Mouse (Mus musculus) testis, adult 10 weeks (tissue): ENCODE measurements around the gene Hhipl1. TPM values are rescaled to one million over a fixed set of nuclear protein-coding genes. Genes with fewer than 3 reads are reported as not detected.

Source experiments
- polyA plus RNA-seq: library from polyadenylated mRNA; stranded (reverse); fragments of 350-450 nt; fragmentation: Illumina TruSeq; extraction: RNeasy Lipid Tissue Mini Kit (QIAGEN cat#74804); gene quantifications from one replicate; pipeline ENCODE4 v1.2.3, GENCODE M21; 2014; ENCODE audit warnings: low read depth, low replicate concordance

The Hhipl1 gene
- 0.11 TPM for polyA plus RNA-seq

DNA sequence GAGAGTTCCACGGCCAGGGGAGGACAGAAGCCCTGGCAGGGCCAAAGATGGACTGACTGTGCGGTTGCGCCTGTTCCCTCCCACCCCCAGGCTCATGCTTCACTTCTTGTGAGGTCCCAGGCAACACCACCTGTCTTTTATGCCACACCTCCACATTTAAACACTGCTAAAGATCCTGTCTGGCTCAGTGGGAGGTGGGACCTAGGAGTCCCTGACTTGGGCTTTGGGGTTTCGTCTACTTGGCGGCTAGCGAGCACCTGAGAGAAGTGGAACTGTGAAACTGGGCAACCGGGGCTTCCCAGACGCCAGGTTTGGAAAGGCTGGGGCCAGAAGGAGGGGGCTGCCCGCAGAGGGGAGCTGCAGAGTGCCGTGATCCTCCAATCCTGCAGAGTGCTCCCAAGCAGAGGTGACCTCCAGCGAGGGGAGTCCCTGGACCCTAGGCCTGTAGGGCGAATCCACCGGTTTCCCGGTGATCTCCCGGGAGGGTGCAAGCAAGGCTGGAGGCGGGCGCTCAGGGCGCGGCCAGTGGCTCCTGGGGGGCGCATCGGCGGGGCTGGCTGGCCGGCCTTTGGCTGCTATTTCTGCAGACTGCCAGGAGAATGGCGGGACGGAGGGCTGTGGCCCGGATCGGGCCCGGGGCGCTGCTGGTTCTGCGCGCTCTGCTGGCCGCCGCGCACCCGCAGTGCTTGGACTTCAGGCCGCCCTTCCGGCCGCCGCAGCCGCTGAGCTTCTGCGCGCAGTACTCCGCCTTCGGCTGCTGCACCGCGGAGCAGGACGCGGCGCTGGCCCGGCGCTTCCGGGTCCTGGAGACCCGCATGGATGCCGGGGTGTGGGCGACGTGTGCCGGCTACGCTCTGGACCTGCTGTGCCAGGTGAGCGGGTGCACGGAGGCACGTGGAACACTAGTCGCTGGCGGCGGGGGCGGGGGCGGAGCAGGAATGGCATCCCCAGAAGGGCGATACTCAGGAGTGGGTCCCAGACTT lies at the start of gene Hhipl1:
Hhipl1 (plus strand) TSS at position 459 of the 983 bp plus-strand sequence.

DNA sequence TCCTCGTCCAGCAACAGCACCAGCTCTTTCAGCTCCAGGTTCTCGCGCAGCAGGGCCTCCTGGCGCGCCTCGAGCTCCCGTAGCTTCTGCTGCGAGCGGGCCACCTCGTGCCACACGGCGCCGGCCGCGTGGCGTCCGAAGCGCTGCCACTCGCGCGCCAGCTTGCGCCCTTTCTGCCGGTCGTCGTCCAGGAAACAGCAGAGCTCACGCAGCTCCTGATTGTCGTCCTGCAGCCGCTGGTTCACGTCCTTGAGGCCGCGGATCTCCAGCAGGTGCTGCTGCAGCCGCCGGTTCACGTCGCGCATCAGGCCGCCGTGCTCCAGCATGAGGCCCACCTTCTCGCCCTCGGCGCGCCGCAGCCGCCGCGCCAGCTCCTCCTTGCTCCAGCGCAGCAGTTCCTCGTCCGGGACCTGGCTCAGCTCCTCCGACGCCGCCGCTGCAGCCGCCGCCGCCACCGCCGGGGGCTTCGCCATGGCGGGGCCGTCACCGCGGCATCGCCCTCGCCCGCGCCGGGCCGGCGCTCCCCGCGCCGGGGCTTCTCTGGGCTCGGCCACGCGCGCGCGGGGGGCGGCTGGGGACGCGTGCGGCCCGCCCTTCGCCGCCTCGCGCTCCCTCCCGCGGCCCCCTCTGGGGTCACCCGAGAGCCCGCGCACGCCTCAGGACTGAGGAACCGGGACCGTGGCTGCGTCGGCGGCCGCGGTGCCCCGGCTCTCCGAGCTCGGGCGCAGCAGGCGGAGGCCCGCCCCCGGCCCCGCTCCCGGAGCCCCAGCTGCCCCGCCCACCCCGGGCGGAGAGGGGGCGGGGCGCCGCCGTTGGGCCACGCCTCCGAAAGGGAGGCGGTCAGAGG lies 31.2 kb upstream of the Hhipl1 start, which contains the start of gene Ccdc85c:
Ccdc85c (minus strand) TSS at position 765 of the 847 bp plus-strand sequence.

DNA sequence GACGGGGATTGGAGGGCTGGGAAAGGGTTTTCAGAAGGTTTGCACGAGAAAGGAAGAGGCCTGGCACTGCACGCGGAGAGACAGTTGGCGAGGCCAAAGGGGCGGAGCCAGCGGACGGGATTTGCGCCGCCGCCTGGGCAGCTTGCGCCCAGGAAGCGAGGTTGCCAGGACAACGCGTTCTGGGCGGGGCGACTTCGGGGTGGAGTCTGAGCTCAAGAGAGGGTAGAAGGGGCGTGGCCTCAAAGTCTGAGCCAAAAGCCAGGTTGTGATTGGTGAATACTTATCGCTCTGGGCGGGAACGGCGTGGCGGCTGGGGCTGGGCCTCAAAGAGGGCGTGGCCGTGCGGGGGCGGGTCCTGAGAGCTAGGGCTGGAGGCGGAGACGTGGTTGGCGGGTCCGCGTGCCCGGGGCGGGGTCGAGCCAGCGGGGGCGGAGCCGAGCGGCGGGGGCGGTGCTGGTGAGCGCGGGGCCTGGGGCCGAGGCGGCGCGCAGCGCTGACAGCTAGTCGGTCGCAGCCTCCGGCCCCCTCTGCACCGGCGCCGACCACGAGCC lies 27.9 kb downstream of the Hhipl1 start, which contains the start of gene Cyp46a1:
Cyp46a1 (plus strand) TSS at position 487 of the 551 bp plus-strand sequence.

DNA sequence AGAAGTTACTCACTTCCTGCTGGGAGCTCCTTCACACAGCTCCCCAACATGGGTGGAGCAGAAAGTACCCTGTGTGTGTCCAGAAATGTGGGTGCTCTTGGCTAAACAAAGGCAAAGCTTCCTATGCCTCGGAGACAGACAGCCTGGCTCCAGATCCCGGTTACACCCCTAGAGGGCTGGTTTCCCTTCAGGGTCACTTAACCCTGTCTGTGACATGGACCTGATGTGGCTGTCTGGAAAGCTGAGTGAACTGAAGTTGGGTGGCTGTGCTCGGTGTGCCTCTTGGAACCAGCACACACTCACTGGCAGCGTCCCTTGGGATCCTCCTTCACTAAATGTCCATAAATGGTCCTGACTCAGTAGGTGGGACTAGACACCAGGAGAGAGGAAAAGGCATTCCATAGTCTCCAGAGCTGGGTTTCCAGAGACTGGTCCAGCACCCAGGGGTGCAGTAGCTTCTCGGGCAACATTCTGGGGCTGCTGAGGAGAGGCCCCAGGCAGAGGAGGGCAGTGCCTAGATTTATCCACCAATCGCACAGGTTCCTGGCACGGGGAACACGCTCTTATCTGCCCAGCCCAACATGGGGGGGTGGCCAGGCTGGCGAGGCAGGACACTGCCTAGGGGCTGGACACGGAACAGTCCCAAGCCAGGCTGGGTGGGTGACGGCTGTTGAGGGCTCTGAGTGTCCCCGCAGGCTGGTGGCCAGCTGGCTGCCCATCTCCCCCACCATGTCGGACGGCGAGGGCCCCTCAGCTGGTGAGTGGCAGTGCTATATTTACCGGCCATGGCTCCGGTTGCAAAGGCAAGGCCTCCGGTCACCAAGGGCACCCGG lies 64.7 kb downstream of the Hhipl1 start, which contains the start of gene Eml1:
Eml1 (plus strand) TSS at position 362 of the 833 bp plus-strand sequence.

Other genes starting within 250 kb of the Hhipl1 start
- gene Setd3, start 127.0 kb upstream of the Hhipl1 start, polyA plus RNA-seq = 150 TPM
- 297 TPM for gene Ccnk, start 126.7 kb upstream of the Hhipl1 start, polyA plus RNA-seq
- gene Ccdc85c, start 30.8 kb upstream of the Hhipl1 start, polyA plus RNA-seq = 1.5 TPM
- gene Cyp46a1, start 28.1 kb downstream of the Hhipl1 start, polyA plus RNA-seq = 2.7 TPM
- gene Eml1, start 64.7 kb downstream of the Hhipl1 start, polyA plus RNA-seq = 2.4 TPM
- 44.1 TPM for gene Evl, start 248.4 kb downstream of the Hhipl1 start, polyA plus RNA-seq